Mouse (Mus musculus): ENCODE results near the gene Tubgcp2.
A peak's percentile ranks its signal among the peaks of the same experiment; 100 is the strongest.

Tubgcp2 gene

GRCm38 (mm10) chr7:140006861-140007611 is 29.4 kb downstream of the Tubgcp2 start:
- TF ChIP-seq GATA4 (IDR thresholded peaks at IDR 0.05; ENCODE audit: insufficient replicate concordance, low read length): no peak

- no peak for TF ChIP-seq GATA4 (IDR thresholded peaks at IDR 0.05; ENCODE audit: insufficient replicate concordance, low read length)
These were observed 31.8 kb downstream of the Tubgcp2 start for GRCm38 (mm10) chr7:140004666-140005065.

- no peak for TF ChIP-seq GATA4 (IDR thresholded peaks at IDR 0.05; ENCODE audit: insufficient replicate concordance, low read length)
These were observed 35.3 kb downstream of the Tubgcp2 start for GRCm38 (mm10) chr7:140001086-140001740.

GRCm38 (mm10) chr7:139998691-139999350 is 37.6 kb downstream of the Tubgcp2 start:
- TF ChIP-seq GATA4 (IDR thresholded peaks at IDR 0.05; ENCODE audit: insufficient replicate concordance, low read length): no peak

- TF ChIP-seq GATA4 (IDR thresholded peaks at IDR 0.05; ENCODE audit: insufficient replicate concordance, low read length): no peak
These were observed 41.8 kb downstream of the Tubgcp2 start for GRCm38 (mm10) chr7:139994676-139995075.

GRCm38 (mm10) chr7:139994202-139994601 is 42.3 kb downstream of the Tubgcp2 start:
- no peak for TF ChIP-seq GATA4 (IDR thresholded peaks at IDR 0.05; ENCODE audit: insufficient replicate concordance, low read length)

- TF ChIP-seq GATA4 (IDR thresholded peaks at IDR 0.05; ENCODE audit: insufficient replicate concordance, low read length): no peak
These were observed 42.9 kb downstream of the Tubgcp2 start for GRCm38 (mm10) chr7:139993532-139993931.

- no peak for TF ChIP-seq GATA4 (IDR thresholded peaks at IDR 0.05; ENCODE audit: insufficient replicate concordance, low read length)
These were observed 44.1 kb downstream of the Tubgcp2 start, which contains the start of gene Adam8 for GRCm38 (mm10) chr7:139992406-139992805. Adam8 (minus strand) TSS chr7:139992562.

- TF ChIP-seq GATA4 (IDR thresholded peaks at IDR 0.05; ENCODE audit: insufficient replicate concordance, low read length): no peak
These were observed 45.5 kb downstream of the Tubgcp2 start for GRCm38 (mm10) chr7:139990864-139991394.

GRCm38 (mm10) chr7:139988272-139988671 is 48.2 kb downstream of the Tubgcp2 start:
- no peak for TF ChIP-seq GATA4 (IDR thresholded peaks at IDR 0.05; ENCODE audit: insufficient replicate concordance, low read length)

GRCm38 (mm10) chr7:139984505-139984904 is 52.0 kb downstream of the Tubgcp2 start:
- no peak for TF ChIP-seq GATA4 (IDR thresholded peaks at IDR 0.05; ENCODE audit: insufficient replicate concordance, low read length)

GRCm38 (mm10) chr7:139982058-139982457 is 54.4 kb downstream of the Tubgcp2 start:
- TF ChIP-seq GATA4 (IDR thresholded peaks at IDR 0.05; ENCODE audit: insufficient replicate concordance, low read length): no peak

- no peak for TF ChIP-seq GATA4 (IDR thresholded peaks at IDR 0.05; ENCODE audit: insufficient replicate concordance, low read length)
These were observed 55.7 kb downstream of the Tubgcp2 start for GRCm38 (mm10) chr7:139980778-139981177.

- TF ChIP-seq GATA4 (IDR thresholded peaks at IDR 0.05; ENCODE audit: insufficient replicate concordance, low read length): peak; percentile 70; the same call in 1 of the 2 replicates
These were observed 57.3 kb downstream of the Tubgcp2 start for GRCm38 (mm10) chr7:139979011-139979719.

Measured in liver, adult (tissue).